Mouse (Mus musculus) hindlimb bud, embryonic 11.5 days (tissue): ENCODE data around the gene Narfl.
"Not testable (repeated sequence)": the region's sequence is repeated elsewhere in the genome, so short reads cannot be mapped to it uniquely, and the experiment has no call there.

Experiments
- DNase-seq: peaks from one replicate; pipeline ENCODE4 v3.0.0-alpha.2; 2012; ENCODE audit warnings: low read depth, low spot score; ENCODE audit errors: extremely low spot score

Narfl gene

GRCm38 (mm10) chr17:25801029-25801428, 27.5 kb downstream of the Narfl start:
- DNase-seq = no peak

DNA sequence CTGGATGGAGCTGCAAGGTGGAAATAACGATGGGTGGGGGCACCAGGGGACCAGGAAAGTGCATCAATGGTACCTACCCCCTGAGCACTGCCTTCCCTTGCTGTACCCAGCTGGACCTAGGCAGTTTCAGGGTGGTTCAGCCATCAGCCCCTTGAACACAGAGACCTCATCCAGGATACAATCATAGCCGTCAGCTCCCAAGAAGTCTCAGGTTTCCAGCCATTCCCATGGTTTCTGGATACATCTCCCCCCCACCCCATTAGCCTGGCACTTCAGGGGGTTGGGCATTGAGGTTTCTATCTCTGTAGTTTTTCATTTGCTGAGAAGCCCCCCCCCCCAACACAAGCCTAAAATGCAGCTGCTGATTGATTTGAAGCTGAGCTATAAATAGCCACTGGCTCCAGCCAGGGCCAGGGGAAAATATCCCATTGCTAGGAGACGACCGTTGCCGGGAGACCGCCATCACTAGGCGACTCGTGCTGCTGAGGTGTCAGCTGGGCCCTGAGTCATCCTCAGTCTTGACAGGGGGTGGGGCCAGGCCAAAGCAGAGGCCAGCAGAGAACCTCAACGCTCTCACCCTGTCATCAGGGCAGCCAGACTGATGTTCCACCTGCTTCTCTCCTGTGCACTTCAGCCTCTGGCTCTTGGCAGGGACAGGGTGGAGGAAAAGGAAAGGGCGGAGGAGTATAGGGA, 29.4 kb downstream of the Narfl start:
- DNase-seq = no peak

- DNase-seq = no peak
Observed at GRCm38 (mm10) chr17:25806507-25806906, 32.9 kb downstream of the Narfl start.

DNA sequence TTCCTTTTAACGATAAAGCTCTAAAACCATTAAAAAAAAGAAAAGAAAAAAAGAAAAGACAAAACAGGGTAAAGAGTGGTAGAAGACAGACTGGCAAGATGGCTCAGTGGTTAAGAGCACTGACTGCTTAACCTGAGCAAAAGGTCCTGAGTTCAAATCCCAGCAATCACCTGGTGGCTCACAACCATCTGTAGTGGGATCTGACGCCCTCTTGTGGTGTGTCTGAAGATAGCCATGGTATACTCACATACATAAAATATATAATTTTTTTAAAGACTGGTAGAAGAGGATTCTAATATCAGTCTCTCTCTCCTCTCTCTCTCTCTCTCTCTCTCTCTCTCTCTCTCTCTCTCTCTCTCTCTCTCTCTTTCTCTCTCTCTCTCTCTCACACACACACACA, 33.9 kb downstream of the Narfl start:
- DNase-seq = not testable (repeated sequence)

DNA sequence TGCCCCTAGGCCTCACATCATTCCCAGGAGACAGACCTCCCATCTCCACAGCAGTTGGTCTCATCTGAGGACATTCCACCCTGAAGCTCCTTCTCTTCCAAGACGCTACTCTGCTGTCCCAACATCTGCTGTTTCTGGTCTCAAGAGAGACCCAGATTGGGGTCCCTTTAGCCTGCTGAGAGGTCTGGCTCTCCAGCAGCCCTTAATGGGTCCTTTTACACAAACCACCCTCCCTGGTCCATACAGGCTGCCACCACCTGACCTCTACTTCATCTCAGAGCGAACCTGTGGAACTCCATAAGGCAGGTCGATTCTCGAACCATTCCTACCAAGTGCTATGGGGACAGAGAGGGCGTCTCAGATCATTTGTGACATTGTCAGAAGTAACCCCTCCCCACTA, 34.5 kb downstream of the Narfl start:
- no peak for DNase-seq

DNA sequence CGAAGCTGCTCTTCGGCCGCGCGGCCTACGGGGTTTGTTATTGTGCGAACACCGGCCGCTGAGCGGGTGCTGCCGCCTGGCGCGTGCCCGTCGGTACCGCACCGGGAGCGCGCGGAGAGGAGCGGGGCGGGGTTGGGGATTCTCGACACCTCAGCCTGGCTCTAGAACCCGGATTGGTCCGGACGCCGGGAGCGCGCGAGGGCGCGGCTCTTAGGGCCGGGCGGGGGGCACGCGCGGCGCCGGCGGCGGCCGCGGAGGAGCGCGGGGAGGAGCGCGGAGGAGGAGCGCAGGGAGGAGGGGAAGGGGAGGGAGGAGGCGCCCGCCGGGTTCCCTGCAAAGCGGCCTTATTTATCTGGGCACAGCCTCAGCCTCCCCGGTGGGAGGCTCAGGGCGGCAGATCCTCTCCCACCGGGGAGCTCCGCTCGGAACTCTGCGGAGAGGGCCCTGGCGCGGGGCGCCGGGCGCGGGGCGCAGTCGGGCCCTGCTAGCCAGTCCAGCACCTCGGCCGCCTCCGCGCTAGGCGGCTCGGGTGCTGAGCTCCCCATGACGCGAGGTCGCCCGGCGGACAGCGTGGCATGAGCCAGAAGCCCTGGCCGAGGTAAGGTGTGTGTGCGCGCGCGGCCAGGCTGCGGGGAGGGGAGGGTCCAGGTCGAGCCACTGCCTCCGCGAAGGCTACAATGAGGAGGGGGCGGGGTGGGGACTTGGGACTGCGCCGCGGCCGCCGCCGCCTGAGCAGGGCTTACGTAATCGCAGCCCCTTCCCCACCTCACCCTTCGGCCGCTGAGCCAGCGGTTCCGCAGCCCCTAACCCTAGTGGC, 35.4 kb downstream of the Narfl start, which contains the start of gene Fbxl16:
TSS of gene Fbxl16 (plus strand) at position 297 of the 817 bp plus-strand sequence.
- DNase-seq = no peak

DNA sequence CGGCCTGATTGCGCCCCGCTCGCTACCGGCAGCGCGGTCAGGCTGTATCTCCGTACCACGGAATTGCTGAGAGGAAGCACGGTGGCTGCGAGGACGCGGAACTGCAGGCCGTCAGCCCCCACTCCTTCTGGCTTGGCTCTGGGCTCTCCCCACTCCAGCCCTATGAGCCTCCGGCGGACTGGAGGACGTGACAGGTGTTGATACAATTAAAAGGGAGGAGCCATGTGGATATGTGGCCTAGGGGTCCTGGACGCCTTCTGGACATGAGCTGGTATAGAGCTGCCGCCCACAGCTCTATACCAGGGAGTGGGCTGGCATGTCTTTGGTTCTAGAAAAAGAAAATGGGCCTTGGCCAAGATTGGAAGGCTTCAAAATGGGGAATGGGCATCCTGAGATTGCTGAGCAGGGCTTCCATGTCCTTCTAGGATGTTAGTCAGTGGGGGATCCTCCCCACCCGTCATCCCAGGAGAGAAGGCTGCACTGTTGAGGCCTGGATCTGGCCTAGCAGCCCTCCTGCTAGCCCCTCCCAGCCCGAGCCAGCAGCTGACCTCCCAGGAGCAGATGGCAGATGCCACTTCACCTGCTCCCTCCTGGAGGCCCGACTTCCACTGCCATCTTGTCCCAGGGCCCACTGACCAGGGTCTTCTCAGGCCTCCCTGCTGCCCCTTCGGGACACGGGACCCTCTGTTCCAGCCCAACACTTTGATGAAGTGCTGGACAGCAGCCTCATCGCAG, 36.2 kb downstream of the Narfl start:
- DNase-seq = no peak

- DNase-seq = no peak
Observed at GRCm38 (mm10) chr17:25810890-25811289, 37.3 kb downstream of the Narfl start.

DNA sequence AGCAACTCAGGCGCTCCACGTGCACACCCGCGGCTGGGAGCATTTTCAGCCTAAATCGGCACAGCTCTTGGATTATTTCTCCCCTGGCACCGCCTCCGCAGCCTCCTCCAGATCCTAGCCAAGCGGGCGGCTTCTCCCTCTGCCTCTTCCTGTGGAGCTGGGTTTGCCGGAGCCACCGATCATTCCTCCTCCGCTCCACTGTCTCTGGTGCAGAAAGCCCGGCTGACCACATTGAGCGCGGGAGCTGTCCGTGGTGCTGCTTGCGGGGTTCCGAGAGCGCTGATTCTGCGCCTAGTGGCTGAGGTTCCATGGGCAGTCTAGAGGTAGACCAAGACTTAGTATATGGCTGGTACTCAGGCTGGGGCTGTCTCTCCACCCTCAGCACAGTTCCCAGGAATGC, 39.9 kb downstream of the Narfl start:
- DNase-seq = no peak

GRCm38 (mm10) chr17:25817662-25818061, 44.1 kb downstream of the Narfl start:
- no peak for DNase-seq

DNA sequence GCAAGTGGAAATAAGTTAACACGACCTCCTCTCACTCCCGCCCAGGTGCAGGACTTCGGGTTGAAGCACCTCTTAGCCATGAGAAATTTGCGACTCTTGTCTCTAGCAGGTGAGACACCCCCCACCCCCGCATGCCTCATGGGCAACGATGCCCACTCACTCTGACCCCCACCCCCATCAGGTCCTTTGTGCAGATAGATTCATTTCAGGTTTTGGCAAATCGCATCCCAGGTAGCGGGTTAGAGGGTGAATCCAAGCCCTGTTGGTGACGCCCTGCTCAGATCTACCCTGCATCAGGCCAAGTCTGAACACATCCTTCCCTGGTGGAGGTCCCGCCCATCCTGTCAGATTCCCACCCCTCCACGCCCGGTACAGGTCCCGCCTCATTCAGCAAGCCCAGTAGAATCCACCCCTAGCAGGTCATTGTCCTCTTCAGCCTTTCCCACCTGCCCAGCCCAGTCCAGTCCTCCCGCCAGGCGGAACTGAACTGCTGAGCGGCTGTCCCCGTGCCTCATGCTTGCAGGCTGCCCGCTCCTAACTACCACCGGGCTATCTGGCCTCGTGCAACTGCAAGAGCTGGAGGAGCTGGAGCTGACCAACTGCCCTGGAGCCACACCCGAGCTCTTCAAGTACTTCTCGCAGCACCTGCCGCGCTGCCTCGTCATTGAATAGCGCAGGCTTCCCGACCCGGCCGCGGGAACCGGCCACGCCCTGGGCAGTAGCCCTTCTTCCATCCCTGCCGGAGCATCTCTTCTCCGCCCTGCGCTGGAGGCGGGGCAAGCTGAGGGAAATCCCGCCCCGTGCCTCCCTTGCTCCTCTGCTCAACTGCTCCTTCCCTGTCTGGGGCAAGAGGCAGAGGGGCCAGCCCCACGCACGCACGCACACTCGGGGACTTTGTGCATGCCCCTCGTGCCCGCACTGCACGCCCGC, 45.5 kb downstream of the Narfl start:
- no peak for DNase-seq

DNA sequence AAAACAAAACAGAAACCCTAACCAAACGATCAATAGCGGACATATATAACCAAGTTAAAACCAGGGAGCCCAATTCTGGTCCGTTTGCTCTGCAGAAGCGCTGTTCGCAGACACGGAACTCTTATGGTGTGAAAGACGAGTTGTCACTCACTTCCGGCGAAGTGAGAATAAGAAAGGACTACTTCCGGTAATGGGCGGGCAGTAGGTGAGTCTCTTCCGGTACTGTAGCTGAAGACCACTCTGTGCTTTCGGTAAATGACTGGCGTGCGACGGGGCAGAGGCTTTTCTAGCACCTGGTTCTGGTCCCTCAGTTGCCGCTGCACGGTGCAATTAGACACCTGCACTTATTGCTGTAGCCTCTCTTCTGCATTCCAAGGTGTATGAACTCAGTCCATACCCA, 49.9 kb downstream of the Narfl start, which contains the start of gene Wdr24:
TSS of gene Wdr24 (plus strand) at position 176 of the 400 bp plus-strand sequence.
- DNase-seq = peak; percentile 77

GRCm38 (mm10) chr17:25824362-25825142, 51.0 kb downstream of the Narfl start:
- DNase-seq = no peak

DNA sequence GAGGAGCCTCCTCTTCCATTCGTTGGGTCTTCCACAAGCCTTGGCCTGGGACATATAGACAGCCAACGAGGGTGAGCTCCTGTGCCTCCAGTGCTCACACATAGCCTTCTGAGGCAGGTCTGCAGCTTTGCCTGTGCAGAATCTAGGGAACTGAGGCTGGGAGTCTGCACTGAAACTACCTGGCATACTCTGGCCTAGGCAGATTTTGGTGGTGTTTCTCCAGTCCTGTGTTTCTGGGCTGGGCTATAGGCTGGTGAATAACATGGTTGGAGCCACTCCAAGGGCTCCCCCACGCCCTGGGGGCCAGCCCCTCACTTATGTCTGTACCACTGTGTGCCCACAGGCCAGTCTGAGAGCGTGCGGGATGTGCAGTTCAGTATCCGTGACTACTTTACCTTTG, 51.7 kb downstream of the Narfl start:
- no peak for DNase-seq

DNA sequence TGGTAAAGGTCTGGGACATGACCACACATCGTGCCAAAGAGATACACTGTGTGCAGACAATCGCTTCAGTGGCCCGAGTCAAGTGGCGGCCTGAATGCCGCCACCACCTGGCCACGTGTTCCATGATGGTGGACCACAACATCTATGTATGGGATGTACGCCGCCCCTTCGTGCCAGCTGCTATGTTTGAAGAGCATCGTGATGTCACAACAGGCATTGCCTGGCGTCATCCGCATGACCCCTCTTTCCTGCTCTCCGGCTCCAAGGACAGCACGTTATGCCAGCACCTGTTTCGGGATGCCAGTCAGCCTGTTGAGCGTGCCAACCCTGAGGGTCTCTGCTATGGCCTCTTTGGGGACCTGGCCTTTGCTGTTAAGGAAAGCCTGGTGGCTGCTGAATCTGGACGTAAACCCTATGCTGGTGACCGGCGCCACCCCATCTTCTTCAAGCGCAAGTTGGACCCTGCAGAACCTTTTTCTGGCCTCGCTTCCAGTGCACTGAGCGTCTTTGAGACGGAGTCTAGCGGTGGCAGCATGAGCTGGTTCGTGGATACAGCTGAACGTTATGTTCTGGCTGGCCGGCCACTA, 52.5 kb downstream of the Narfl start:
- no peak for DNase-seq

- DNase-seq = no peak
Observed at GRCm38 (mm10) chr17:25827011-25827410, 53.4 kb downstream of the Narfl start.

DNA sequence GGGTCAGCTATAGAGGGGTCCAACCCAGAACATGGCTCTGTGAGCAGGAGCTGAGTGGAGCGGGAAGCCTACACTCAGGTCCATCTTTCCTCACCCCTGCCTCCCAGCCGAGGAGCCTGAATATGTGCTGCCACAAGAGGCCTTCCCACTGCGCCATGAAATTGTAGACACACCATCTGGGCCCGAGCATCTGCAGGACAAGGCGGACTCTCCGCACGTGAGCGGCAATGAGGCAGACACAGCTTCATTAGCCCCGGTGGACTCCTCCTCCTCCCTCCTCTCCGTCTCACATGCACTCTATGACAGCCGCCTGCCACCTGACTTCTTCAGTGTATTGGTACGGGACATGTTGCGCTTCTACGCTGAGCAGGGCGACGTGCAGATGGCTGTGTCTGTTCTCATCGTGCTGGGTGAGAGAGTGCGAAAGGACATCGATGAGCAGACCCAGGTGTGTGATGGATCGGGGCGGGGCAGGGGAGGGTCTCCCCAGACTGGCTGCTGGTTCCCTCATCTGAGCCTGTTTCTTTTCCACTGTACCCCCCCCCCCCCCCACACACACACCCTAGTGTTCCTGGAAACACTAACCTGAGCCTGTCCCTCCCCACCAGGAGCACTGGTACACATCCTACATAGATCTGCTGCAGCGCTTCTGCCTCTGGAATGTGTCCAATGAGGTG, 54.1 kb downstream of the Narfl start:
- no peak for DNase-seq

GRCm38 (mm10) chr17:25828223-25828594, 54.6 kb downstream of the Narfl start:
- no peak for DNase-seq
